Mouse (Mus musculus): ENCODE data around the gene Blm. TPM values are rescaled to one million over a fixed set of nuclear protein-coding genes. Genes with fewer than 3 reads are reported as not detected.

Gene Blm
- polyA plus RNA-seq, 1 experiment from 2014 or later = 11.3 TPM

- WGBS = 61% methylated on average over 8 of the region's 8 CpGs
- H3K27me3 ChIP-seq = no peaks in the 10 kb centered on the region
- no peak overlapping the region for H3K4me2 ChIP-seq
- H3K4me1 ChIP-seq (replicated peaks) = no peaks in the 10 kb centered on the region
- H3K9me3 ChIP-seq = no peaks in the 10 kb centered on the region
- ATAC-seq (ENCODE audit: low FRiP score) = no peak
- no peak overlapping the region for H3K9ac ChIP-seq
- H3K4me3 ChIP-seq = no peak overlapping the region
- H3K27ac ChIP-seq = no peak overlapping the region
- H3K36me3 ChIP-seq = no peaks in the 10 kb centered on the region
These were observed 23.2 kb upstream of the Blm start for GRCm38 (mm10) chr7:80558101-80558500.

DNA sequence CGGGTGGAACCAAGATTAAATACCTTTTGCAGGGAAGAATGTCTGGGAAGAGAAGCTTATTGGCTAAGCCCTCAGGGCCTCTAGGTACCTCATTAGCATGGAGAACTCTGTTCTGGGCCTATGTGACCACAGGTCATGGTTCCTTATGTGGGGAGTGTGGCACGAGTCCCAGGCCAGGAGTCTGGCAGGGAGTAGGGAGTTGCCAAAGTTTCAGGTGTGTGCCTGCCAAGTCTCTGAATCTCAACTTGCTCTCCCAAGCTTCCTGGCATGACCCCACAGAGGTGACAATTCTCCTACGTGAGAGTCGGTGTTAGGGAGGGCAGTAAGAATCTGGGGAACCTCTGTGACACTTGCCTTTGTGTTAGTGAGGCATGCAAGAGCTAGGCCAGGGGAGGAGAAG, 22.2 kb upstream of the Blm start:
- Histone ChIP-seq H3K9ac (no peak overlapping the region), H3K27me3 (no peaks in the 10 kb centered on the region), H3K4me1 (replicated peaks) (no peaks in the 10 kb centered on the region), H3K27ac (no peak overlapping the region), H3K4me2 (no peak overlapping the region), H3K36me3 (no peaks in the 10 kb centered on the region), H3K9me3 (no peaks in the 10 kb centered on the region), H3K4me3 (no peak overlapping the region)
- WGBS = 89% methylated on average over 4 of the region's 4 CpGs
- ATAC-seq (ENCODE audit: low FRiP score) = no peak

DNA sequence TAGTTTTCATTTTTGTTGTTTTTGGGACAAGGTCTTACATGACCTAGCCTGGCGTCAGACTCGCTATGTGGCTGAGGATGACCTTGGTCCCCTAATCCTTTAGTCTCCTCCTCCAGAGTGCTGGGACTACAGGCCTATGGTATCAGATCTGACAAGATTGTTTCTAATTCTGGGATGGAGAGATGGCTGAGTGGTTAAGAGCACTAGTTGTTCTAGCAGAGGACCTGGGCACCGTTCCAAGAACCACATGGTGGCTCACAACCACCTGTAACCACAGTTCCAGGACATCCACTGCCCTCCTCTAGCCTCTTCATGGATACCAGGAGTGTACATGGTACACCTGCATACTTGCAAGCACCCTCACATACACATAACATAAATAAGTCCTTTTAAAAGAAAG, 21.2 kb upstream of the Blm start:
- WGBS = 94% methylated on average over 3 of the region's 3 CpGs
- Histone ChIP-seq H3K27ac (no peak overlapping the region), H3K27me3 (no peaks in the 10 kb centered on the region), H3K4me3 (no peak overlapping the region), H3K36me3 (no peaks in the 10 kb centered on the region), H3K4me1 (replicated peaks) (no peaks in the 10 kb centered on the region), H3K9me3 (no peaks in the 10 kb centered on the region), H3K4me2 (no peak overlapping the region), H3K9ac (no peak overlapping the region)
- no peak for ATAC-seq (ENCODE audit: low FRiP score)

- H3K9me3 ChIP-seq = no peaks in the 10 kb centered on the region
- no peaks in the 10 kb centered on the region for H3K36me3 ChIP-seq
- H3K9ac ChIP-seq = no peak overlapping the region
- no peaks in the 10 kb centered on the region for H3K27me3 ChIP-seq
- no peak overlapping the region for H3K4me3 ChIP-seq
- no peak overlapping the region for H3K27ac ChIP-seq
- ATAC-seq (ENCODE audit: low FRiP score) = no peak
- no peaks in the 10 kb centered on the region for H3K4me1 ChIP-seq (replicated peaks)
- WGBS = 74% methylated on average over 3 of the region's 3 CpGs
- H3K4me2 ChIP-seq = no peak overlapping the region
These were observed 20.2 kb upstream of the Blm start for GRCm38 (mm10) chr7:80555146-80555545.

- Histone ChIP-seq H3K36me3 (no peaks in the 10 kb centered on the region), H3K9me3 (no peaks in the 10 kb centered on the region), H3K27me3 (no peaks in the 10 kb centered on the region), H3K27ac (no peak overlapping the region), H3K9ac (no peak overlapping the region), H3K4me1 (replicated peaks) (no peaks in the 10 kb centered on the region), H3K4me2 (no peak overlapping the region), H3K4me3 (no peak overlapping the region)
- 68% methylated on average over 22 of the region's 22 CpGs for WGBS
- no peak for ATAC-seq (ENCODE audit: low FRiP score)
These were observed 19.5 kb upstream of the Blm start for GRCm38 (mm10) chr7:80554180-80555021.

- no peaks in the 10 kb centered on the region for H3K9me3 ChIP-seq
- no peak for ATAC-seq (ENCODE audit: low FRiP score)
- no peak overlapping the region for H3K4me3 ChIP-seq
- H3K9ac ChIP-seq = no peak overlapping the region
- H3K36me3 ChIP-seq = no peaks in the 10 kb centered on the region
- H3K4me1 ChIP-seq (replicated peaks) = no peaks in the 10 kb centered on the region
- 83% methylated on average over 7 of the region's 7 CpGs for WGBS
- H3K27ac ChIP-seq = no peak overlapping the region
- no peak overlapping the region for H3K4me2 ChIP-seq
- no peaks in the 10 kb centered on the region for H3K27me3 ChIP-seq
These were observed 13.8 kb upstream of the Blm start for GRCm38 (mm10) chr7:80548513-80549260.

- no peaks in the 10 kb centered on the region for H3K36me3 ChIP-seq
- H3K27ac ChIP-seq = no peak overlapping the region
- H3K9ac ChIP-seq = no peak overlapping the region
- 0 out of 2 replicates have a peak, but pooled peaks cover 10% of the 10 kb centered on the region for H3K27me3 ChIP-seq
- no peaks in the 10 kb centered on the region for H3K4me1 ChIP-seq (replicated peaks)
- 87% methylated on average over 7 of the region's 7 CpGs for WGBS
- no peak for ATAC-seq (ENCODE audit: low FRiP score)
- H3K4me3 ChIP-seq = no peak overlapping the region
- H3K4me2 ChIP-seq = no peak overlapping the region
- H3K9me3 ChIP-seq = no peaks in the 10 kb centered on the region
These were observed 7.4 kb upstream of the Blm start for GRCm38 (mm10) chr7:80542139-80542831.

- peaks cover under 1% of the 10 kb centered on the region; the same call in 1 of the 2 replicates for H3K4me1 ChIP-seq (replicated peaks)
These were observed 4.7 kb upstream of the Blm start for GRCm38 (mm10) chr7:80539581-80539980.

GRCm38 (mm10) chr7:80534291-80535008, 469 bp downstream of the Blm start:
- H3K9ac ChIP-seq = peak overlapping the region; percentile 77
- H3K27ac ChIP-seq = no peak overlapping the region
- 2% methylated on average over 32 of the region's 32 CpGs for WGBS
- peak overlapping the region; percentile 57 for H3K4me3 ChIP-seq
- H3K4me1 ChIP-seq (replicated peaks) = peaks cover 13% of the 10 kb centered on the region
- no peaks in the 10 kb centered on the region for H3K36me3 ChIP-seq
- peak; percentile 50 for ATAC-seq (ENCODE audit: low FRiP score)
- no peaks in the 10 kb centered on the region for H3K9me3 ChIP-seq
- 0 out of 2 replicates have a peak, but pooled peaks cover 9% of the 10 kb centered on the region for H3K27me3 ChIP-seq
- H3K4me2 ChIP-seq = peak overlapping the region; percentile 98

More at GRCm38 (mm10) chr7:80539581-80539980, 4.7 kb upstream of the Blm start:
- Histone ChIP-seq H3K4me3 (no peak overlapping the region), H3K9me3 (no peaks in the 10 kb centered on the region), H3K27ac (no peak overlapping the region), H3K27me3 (0 out of 2 replicates have a peak, but pooled peaks cover 12% of the 10 kb centered on the region), H3K36me3 (no peaks in the 10 kb centered on the region), H3K4me2 (no peak overlapping the region), H3K9ac (no peak overlapping the region)
- 72% methylated on average over 5 of the region's 5 CpGs for WGBS
- no peak for ATAC-seq (ENCODE audit: low FRiP score)

DNA sequence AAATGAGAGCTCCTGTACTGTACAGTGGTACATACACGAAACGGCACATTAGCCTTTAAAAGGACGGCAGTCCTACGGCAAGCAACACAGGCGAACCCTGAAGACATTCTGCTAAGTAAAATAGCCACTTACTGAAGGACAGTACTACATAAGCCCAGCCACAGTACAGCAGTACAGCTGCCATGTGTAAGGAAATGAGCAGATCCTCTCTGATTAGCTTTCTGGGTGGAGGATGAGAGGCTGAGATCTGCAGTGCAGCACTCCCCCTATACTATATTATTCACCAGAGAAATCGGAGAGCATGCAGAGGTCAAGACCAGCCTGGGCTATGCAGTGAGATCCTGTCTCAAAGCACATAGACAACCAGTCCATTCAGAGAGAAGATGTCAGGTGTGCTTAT, 3.8 kb downstream of the Blm start:
- Histone ChIP-seq H3K9me3 (no peaks in the 10 kb centered on the region), H3K27me3 (no peaks in the 10 kb centered on the region), H3K4me1 (replicated peaks) (peaks cover 13% of the 10 kb centered on the region), H3K36me3 (no peaks in the 10 kb centered on the region), H3K27ac (no peak overlapping the region), H3K9ac (no peak overlapping the region), H3K4me3 (no peak overlapping the region), H3K4me2 (no peak overlapping the region)
- ATAC-seq (ENCODE audit: low FRiP score) = no peak
- WGBS = 94% methylated on average over 6 of the region's 6 CpGs

GRCm38 (mm10) chr7:80530646-80531045, 4.3 kb downstream of the Blm start:
- no peaks in the 10 kb centered on the region for H3K27me3 ChIP-seq
- no peak overlapping the region for H3K9ac ChIP-seq
- H3K27ac ChIP-seq = no peak overlapping the region
- no peak for ATAC-seq (ENCODE audit: low FRiP score)
- H3K36me3 ChIP-seq = no peaks in the 10 kb centered on the region
- no peak overlapping the region for H3K4me2 ChIP-seq
- WGBS = 92% methylated on average over 2 of the region's 2 CpGs
- no peak overlapping the region for H3K4me3 ChIP-seq
- H3K4me1 ChIP-seq (replicated peaks) = peaks cover 13% of the 10 kb centered on the region
- H3K9me3 ChIP-seq = no peaks in the 10 kb centered on the region

DNA sequence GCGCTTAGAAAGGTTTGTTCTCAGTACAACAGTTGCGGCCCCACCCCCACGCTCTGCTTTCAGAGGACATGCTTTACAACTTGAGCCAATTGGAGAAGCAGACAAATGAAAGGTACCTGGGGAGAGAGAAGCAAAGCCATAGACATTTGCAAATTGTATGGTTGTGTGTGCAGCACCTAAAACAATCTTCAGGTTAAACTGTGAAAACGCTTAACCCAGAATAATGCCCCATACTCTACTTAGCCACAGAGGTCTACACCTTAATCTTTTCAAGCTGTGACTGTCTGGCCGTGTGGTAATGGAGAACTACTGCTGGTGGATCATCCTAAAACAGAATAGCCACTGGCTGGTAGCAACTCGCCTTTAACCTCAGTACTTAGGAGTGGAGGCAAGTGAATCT, 8.2 kb downstream of the Blm start:
- H3K27ac ChIP-seq = no peak overlapping the region
- no peaks in the 10 kb centered on the region for H3K27me3 ChIP-seq
- no peak overlapping the region for H3K9ac ChIP-seq
- no peaks in the 10 kb centered on the region for H3K4me1 ChIP-seq (replicated peaks)
- WGBS = 85% methylated on average over 6 of the region's 6 CpGs
- no peak overlapping the region for H3K4me2 ChIP-seq
- H3K9me3 ChIP-seq = no peaks in the 10 kb centered on the region
- H3K36me3 ChIP-seq = no peaks in the 10 kb centered on the region
- H3K4me3 ChIP-seq = no peak overlapping the region
- ATAC-seq (ENCODE audit: low FRiP score) = no peak
